Mouse (Mus musculus): Measurements from ENCODE around the gene Chchd1.

GRCm38 (mm10) chr14:20738511-20738910, 35.7 kb downstream of the Chchd1 start:
- TF ChIP-seq POLR2A (IDR thresholded peaks at IDR 0.05; ENCODE audit: low read depth, low read length) (no peak), CTCF (conservative IDR thresholded peaks at IDR 0.05; ENCODE audit: insufficient read depth, insufficient read length, low read depth, low read length) (no peak)
